In the genomic region with DNA sequence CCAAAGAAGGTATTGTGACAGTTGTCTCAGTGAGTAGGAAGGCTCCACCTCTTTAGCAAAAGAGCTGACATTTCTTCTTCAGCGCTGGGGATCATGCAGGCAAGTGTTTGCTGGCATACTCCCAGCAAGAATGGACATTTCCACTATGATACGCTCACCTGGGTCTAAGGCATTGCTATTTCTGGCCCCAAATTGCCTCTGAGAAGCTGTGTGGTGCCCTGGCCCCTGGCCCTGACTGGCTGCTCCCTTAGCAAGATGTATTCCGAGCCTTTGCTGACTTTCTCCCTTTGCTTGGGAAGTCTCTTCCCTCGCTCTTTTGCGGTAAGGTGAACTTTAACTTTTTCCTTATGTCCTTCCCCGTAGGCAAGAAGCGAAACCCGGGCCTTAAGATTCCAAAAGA, we compare ENCODE assay signal across 27 mouse cellular contexts.
DNase-seq lines count a peak whose midpoint lies in the region; ATAC-seq lines count a peak whose summit lies in the region.
"Had no signal": no experiment of that assay in that cellular context is flagged by ENCODE, and none has a peak within 500 bp of the region (broad histone marks: within the 10 kb centered on the region; RNA-seq: fewer than 3 reads in every experiment).

No protein-coding gene starts in this region.

- no peak overlapping the region for H3K9ac ChIP-seq in kidney, embryonic 15.5 days
- H3K9ac ChIP-seq in limb, embryonic 15.5 days = no peak overlapping the region
- H3K9ac ChIP-seq: embryonic facial prominence, embryonic 13.5 days; forebrain, embryonic 12.5 days; intestine, embryonic 15.5 days; midbrain, embryonic 15.5 days; neural tube, embryonic 13.5 days had no signal

- H3K4me3 ChIP-seq in kidney, embryonic 15.5 days (replicated peaks) = no peak overlapping the region
- H3K4me3 ChIP-seq in limb, embryonic 15.5 days = no peak overlapping the region
- H3K4me3 ChIP-seq: embryonic facial prominence, embryonic 13.5 days; erythroblast, embryonic 14.5 days; forebrain, embryonic 12.5 days; hindbrain, embryonic 10.5 days; intestine, embryonic 15.5 days; midbrain, embryonic 15.5 days; neural tube, embryonic 13.5 days had no signal

- H3K27ac ChIP-seq in kidney, embryonic 15.5 days = no peak overlapping the region
- H3K27ac ChIP-seq in limb, embryonic 15.5 days = peak overlapping the region; percentile 51; the same call in 1 of the 2 replicates
- H3K27ac ChIP-seq: embryonic facial prominence, embryonic 13.5 days; forebrain, embryonic 12.5 days; hindbrain, embryonic 10.5 days; intestine, embryonic 15.5 days; macrophage; midbrain, embryonic 15.5 days; neural tube, embryonic 13.5 days had no signal

- peaks cover 33% of the 10 kb centered on the region for H3K4me1 ChIP-seq in kidney, embryonic 15.5 days
- H3K4me1 ChIP-seq in limb, embryonic 15.5 days = peaks cover 28% of the 10 kb centered on the region

- peak; percentile 66 for DNase-seq in heart, adult 11 months
- DNase-seq in heart, postnatal 4 days = no peak
- DNase-seq in kidney, postnatal 25 days = peak; percentile 36 to 50
- DNase-seq in kidney, postnatal 36 days = peak; percentile 49 to 51
- no peak for DNase-seq in spleen, postnatal 36 days (ENCODE audit: low spot score in 2 of 2)
- DNase-seq: adrenal gland, postnatal 10 days; embryo, embryonic 11 days; layer of hippocampus, postnatal 36 days; liver; liver, postnatal 0 days; retina, postnatal 1 day; right cerebral cortex, postnatal 25 days; thymus, postnatal 25 days had no signal

- 85% methylated on average over 8 of the region's 8 CpGs for WGBS in kidney, embryonic 15.5 days
- 63% methylated on average over 8 of the region's 8 CpGs for WGBS in limb, embryonic 15.5 days

- peaks cover 3% of the 10 kb centered on the region; the same call in 1 of the 2 replicates for H3K36me3 ChIP-seq in kidney, embryonic 15.5 days
- H3K36me3 ChIP-seq in limb, embryonic 15.5 days = no peaks in the 10 kb centered on the region
- H3K36me3 ChIP-seq: forebrain, embryonic 12.5 days; intestine, embryonic 15.5 days; midbrain, embryonic 15.5 days; neural tube, embryonic 13.5 days had no signal

- no peaks in the 10 kb centered on the region for H3K27me3 ChIP-seq in kidney, embryonic 15.5 days
- no peaks in the 10 kb centered on the region for H3K27me3 ChIP-seq in limb, embryonic 15.5 days
- H3K27me3 ChIP-seq: embryonic facial prominence, embryonic 13.5 days; intestine, embryonic 15.5 days; midbrain, embryonic 15.5 days had no signal

- no peak overlapping the region for H3K4me2 ChIP-seq in kidney, embryonic 15.5 days
- H3K4me2 ChIP-seq in limb, embryonic 15.5 days = no peak overlapping the region
- H3K4me2 ChIP-seq: embryonic facial prominence, embryonic 13.5 days; forebrain, embryonic 12.5 days; heart, embryonic 11.5 days; intestine, embryonic 15.5 days; midbrain, embryonic 15.5 days; neural tube, embryonic 13.5 days had no signal

- no peak for ATAC-seq in kidney, embryonic 15.5 days (replicated peaks; ENCODE audit: low FRiP score)
- no peak for ATAC-seq in limb, embryonic 15.5 days (ENCODE audit: insufficient number of reproducible peaks, low FRiP score, low TSS enrichment, low read depth)
- ATAC-seq: activated CD4-positive, CD25-positive, alpha-beta regulatory T cell, adult 4 months; hindbrain, embryonic 16.5 days; intestine, embryonic 15.5 days; liver, postnatal 0 days; lung, postnatal 0 days; midbrain, embryonic 15.5 days had no signal

- H3K9me3 ChIP-seq in kidney, embryonic 15.5 days (replicated peaks) = no peaks in the 10 kb centered on the region
- H3K9me3 ChIP-seq in limb, embryonic 15.5 days = no peaks in the 10 kb centered on the region
- H3K9me3 ChIP-seq: embryonic facial prominence, embryonic 13.5 days; forebrain, embryonic 12.5 days; intestine, embryonic 15.5 days; midbrain, embryonic 15.5 days; neural tube, embryonic 13.5 days had no signal

Comparison
In these comparisons a context has a peak if more than half of its experiments do, and no peak if none do; other contexts are left out.
1. DNase-seq: peak in heart, adult 11 months (single experiment), kidney, postnatal 25 days (2 of 2) and kidney, postnatal 36 days (2 of 2); none in heart, postnatal 4 days (single experiment) and spleen, postnatal 36 days (0 of 2).